Mouse (Mus musculus) subcutaneous adipose tissue, adult 2 months (tissue): ENCODE data around the gene Ccdc105. TPM values are rescaled to one million over a fixed set of nuclear protein-coding genes. Genes with fewer than 3 reads are reported as not detected.

Experiments used
- polyA plus RNA-seq: library from polyadenylated mRNA; depleted of rRNA; stranded (reverse); fragments of >200 nt; gene quantifications from 2 replicates; pipeline ENCODE4 v1.2.3, GENCODE M21; 2012; ENCODE audit warnings: low replicate concordance; rRNA removed

Gene Ccdc105
- not detected in 2 replicates for polyA plus RNA-seq

GRCm38 (mm10) chr10:78752452-78753191, at the start of gene Ccdc105:
TSS of gene Ccdc105 (minus strand) at chr10:78753065.

GRCm38 (mm10) chr10:78779981-78780651, 27.3 kb upstream of the Ccdc105 start, which contains the start of gene Slc1a6:
TSS of gene Slc1a6 (plus strand) at chr10:78780496.

DNA sequence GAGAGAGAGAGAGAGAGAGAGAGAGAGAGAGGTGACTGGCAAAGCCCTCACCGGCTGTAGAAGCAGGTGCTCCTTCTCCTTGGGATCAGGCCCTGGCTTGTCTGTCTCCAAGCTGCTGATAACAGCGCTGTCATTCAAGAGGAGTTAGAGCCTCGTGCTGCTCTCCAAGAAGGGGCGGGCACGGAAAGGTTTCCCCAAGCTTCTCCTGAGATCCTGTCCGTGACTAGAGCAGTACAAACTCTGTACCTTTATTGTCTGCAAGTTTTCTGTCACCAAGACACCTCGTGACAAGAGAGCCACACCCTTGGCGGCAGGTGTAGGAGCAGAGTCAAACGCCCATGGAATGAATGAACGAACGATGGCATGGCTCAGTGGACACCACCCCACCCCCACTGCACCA, 34.8 kb downstream of the Ccdc105 start, which contains the start of gene Casp14:
Gene Casp14 (minus strand): TSS at position 239 of the 400 bp plus-strand sequence.

Other genes with a start within 250 kb of the Ccdc105 start
- gene Olfr1358, start 235.6 kb downstream of the Ccdc105 start, polyA plus RNA-seq: 0.76 TPM in 1 of 2 replicates, not detected in the other
- 32.1 and 63.2 TPM in 2 replicates for gene Ilvbl, start 178.7 kb downstream of the Ccdc105 start, polyA plus RNA-seq
- gene Syde1, start 161.1 kb downstream of the Ccdc105 start, polyA plus RNA-seq: 50.6 and 51.1 TPM in 2 replicates
- gene Olfr1357, start 135.0 kb downstream of the Ccdc105 start, polyA plus RNA-seq: not detected in 2 replicates
- gene Casp14, start 34.8 kb downstream of the Ccdc105 start, polyA plus RNA-seq: 0.17 TPM in 1 of 2 replicates, not detected in the other
- gene Slc1a6, start 27.4 kb upstream of the Ccdc105 start, polyA plus RNA-seq: 0.29 and 1.5 TPM in 2 replicates
- not detected in 2 replicates for gene Olfr1356, start 99.1 kb upstream of the Ccdc105 start, polyA plus RNA-seq
- gene Olfr1355, start 122.5 kb upstream of the Ccdc105 start, polyA plus RNA-seq: not detected in 2 replicates
- gene Olfr1354, start 160.1 kb upstream of the Ccdc105 start, polyA plus RNA-seq: not detected in 2 replicates
- gene Olfr8, start 197.6 kb upstream of the Ccdc105 start, polyA plus RNA-seq: not detected in 2 replicates
- gene Olfr1353, start 210.2 kb upstream of the Ccdc105 start, polyA plus RNA-seq: not detected in 2 replicates
- gene Olfr1352, start 228.0 kb upstream of the Ccdc105 start, polyA plus RNA-seq: not detected in 2 replicates